Mouse (Mus musculus) erythroblast, embryonic 14.5 days (primary cell): ENCODE measurements around the gene Mpv17. TPM values are rescaled to one million over a fixed set of nuclear protein-coding genes. Genes with fewer than 3 reads are reported as not detected.

ENCODE experiments used
- H3K27me3 ChIP-seq: 2 replicates; pipeline ENCODE4 v1.6.1; 2012; ENCODE audit warnings: inconsistent platforms; ENCODE audit not compliant: control insufficient read depth
- H3K36me3 ChIP-seq: 2 replicates; pipeline ENCODE4 v1.6.1; 2012; ENCODE audit warnings: mild to moderate bottlenecking, inconsistent platforms; ENCODE audit not compliant: control insufficient read depth
- H3K4me1 ChIP-seq: 2 replicates; pipeline ENCODE4 v1.6.1; 2012; ENCODE audit warnings: inconsistent platforms; ENCODE audit not compliant: control insufficient read depth
- H3K4me3 ChIP-seq: replicated peaks from 2 replicates; pipeline ENCODE3; 2012; ENCODE audit warnings: moderate library complexity, mild to moderate bottlenecking, inconsistent platforms
- H3K9me3 ChIP-seq: 2 replicates; pipeline ENCODE4 v1.6.1; 2012; ENCODE audit warnings: low read length, inconsistent platforms, mixed read lengths; ENCODE audit not compliant: control insufficient read depth
- GATA1 ChIP-seq: IDR thresholded peaks from 2 replicates; pipeline ENCODE4 v1.6.1; 2012; ENCODE audit warnings: low read length, inconsistent platforms, mixed read lengths
- TAL1 ChIP-seq: IDR thresholded peaks from 3 replicates; pipeline ENCODE4 v1.6.1; 2012; ENCODE audit warnings: low read length, inconsistent platforms, mixed read lengths
- polyA plus RNA-seq: library from polyadenylated mRNA; stranded (reverse); fragments of >175 nt; gene quantifications from 2 replicates; pipeline ENCODE4 v1.2.3, GENCODE M21; 2012

The Mpv17 gene
- polyA plus RNA-seq, 1 experiment = 0.14 TPM

DNA sequence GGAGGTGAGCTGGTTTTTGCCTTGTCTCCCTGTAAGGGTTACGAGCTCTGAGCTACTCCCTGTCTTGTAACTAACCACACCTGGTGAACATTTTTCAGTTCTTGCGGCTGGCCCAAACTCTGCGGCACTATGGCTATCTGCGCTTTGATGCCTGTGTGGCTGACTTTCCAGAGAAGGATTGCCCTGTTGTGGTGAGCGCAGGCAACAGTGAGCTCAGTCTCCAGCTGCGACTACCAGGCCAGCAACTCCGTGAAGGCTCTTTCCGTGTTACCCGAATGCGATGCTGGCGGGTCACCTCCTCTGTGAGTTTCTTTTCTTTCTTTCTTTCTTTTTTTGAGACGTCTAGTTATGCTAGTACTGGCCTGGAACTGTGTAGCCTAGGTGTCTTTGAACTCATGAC lies 43.0 kb upstream of the Mpv17 start:
- H3K36me3 ChIP-seq = peaks cover 73% of the 10 kb centered on the region
- H3K27me3 ChIP-seq = no peaks in the 10 kb centered on the region
- H3K4me3 ChIP-seq = no peak overlapping the region
- H3K4me1 ChIP-seq = peaks cover 55% of the 10 kb centered on the region
- H3K9me3 ChIP-seq = no peaks in the 10 kb centered on the region
- TF ChIP-seq TAL1 (no peak), GATA1 (no peak)

DNA sequence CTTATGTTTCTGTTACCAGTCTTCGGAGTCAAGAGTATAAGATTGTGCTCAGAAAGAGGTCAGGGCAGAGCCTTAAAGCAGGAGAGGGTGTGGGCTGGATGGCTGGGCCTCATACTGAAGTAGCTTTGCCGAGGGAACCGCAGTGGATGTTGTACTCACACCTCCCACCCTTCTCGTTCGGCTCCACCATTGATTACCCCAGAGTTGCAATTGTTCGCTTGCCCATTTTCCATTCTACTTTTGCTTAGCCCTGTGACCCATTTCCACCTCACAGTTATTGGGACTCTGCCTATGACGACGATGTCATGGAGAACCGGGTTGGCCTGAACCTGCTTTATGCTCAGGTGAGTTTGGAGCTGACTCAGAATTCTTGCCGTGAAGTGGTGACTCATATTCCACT lies 42.2 kb upstream of the Mpv17 start:
- H3K27me3 ChIP-seq = no peaks in the 10 kb centered on the region
- TF ChIP-seq TAL1 (no peak), GATA1 (no peak)
- no peaks in the 10 kb centered on the region for H3K9me3 ChIP-seq
- no peak overlapping the region for H3K4me3 ChIP-seq
- H3K36me3 ChIP-seq = peaks cover 72% of the 10 kb centered on the region
- peaks cover 57% of the 10 kb centered on the region for H3K4me1 ChIP-seq

DNA sequence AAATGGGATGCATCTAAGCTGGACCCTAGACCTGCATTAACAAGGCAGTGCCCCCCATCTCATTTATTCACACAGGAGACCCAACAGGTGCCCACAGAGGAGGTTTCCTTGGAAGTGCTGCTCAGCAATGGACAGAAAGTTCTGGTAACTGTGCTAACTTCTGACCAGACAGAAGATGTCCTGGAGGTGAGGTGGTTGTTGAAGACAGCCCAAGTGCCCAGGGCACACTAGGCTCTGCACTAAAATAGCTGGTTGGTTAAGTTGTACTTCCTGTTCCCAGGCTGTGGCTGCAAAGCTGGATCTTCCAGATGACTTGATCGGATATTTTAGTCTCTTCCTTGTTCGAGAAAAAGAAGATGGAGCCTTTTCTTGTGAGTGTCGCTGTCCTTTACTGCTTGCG lies 41.6 kb upstream of the Mpv17 start:
- TF ChIP-seq TAL1 = no peak
- no peak for TF ChIP-seq GATA1
- no peaks in the 10 kb centered on the region for H3K9me3 ChIP-seq
- H3K4me3 ChIP-seq = no peak overlapping the region
- no peaks in the 10 kb centered on the region for H3K27me3 ChIP-seq
- H3K36me3 ChIP-seq = peaks cover 73% of the 10 kb centered on the region
- H3K4me1 ChIP-seq = peaks cover 60% of the 10 kb centered on the region

DNA sequence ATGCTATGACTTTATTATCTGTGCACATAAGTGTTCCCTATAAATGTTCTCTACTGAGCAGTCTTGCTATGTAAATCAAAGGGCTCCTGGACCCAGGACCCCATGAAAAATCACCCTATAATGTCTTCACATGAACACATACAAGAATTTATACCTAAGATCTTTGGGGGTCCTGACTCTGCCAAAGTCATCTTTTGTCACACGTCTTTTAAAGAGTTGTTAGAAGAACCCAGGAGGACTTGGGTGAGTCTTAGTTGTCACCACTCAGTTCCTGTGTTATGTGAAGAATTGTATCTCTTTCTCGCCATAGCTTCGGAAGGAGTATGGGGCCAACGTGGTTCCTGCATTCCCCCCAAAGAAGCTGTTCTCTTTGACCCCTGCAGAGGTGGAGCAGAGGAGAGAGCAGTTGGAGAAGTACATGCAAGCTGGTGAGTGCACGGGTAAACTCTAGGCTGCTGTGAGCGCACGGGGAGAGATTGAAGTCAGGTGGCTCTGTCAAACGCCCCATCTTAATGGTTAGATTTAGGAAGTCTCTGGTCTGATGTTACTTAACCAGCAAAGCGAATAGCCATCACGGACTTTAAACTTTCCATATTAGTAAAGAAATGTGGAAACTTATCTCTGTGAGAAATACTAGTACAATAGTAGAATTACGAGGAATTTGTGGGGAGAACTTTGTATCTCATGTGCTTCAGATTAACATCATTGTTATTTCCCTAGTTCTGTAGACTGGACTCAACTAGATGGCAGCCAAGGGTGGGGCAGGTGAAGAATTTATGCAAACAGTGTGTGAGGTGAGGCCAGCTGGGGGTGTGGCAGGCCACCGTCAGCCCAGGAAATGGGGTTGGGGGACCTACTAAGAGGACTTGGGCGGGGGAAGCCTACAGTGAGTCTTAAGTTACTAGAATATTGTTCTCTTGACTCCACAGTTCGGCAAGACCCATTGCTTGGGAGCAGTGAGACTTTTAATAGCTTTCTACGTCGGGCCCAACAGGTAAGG lies 40.7 kb upstream of the Mpv17 start:
- H3K4me3 ChIP-seq = peak overlapping the region; percentile 89

DNA sequence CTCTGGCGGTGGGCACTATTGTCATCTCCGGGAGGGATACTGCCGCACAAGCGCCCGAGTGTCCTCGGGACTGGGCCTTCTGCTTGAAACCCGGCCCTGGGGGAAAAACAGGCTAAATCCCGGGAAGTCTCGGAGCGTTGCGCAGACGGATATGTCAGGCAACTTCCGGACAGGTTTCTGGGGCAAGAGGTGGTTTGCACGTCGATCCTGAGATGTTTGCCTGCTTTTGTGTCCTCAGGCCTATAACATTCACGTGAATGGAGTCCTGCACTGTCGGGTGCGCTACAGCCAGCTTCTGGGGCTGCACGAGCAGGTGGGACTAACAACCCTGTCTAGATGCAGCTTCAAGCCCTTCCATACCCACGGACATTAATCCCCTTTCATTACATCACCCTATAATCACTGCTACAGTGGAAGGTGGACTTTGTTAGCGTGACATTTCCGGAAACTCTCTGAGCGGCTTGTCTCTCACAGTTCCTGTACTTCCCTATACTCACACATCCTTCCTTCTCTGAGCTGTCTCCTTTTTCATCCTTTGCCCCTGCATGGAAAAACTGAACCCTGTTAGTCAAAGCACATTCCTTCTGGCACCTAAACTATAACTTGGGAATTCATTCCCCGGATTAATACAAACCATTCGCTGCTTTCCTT lies 39.7 kb upstream of the Mpv17 start:
- H3K36me3 ChIP-seq = peaks cover 71% of the 10 kb centered on the region
- H3K4me3 ChIP-seq = peak overlapping the region; percentile 89
- no peaks in the 10 kb centered on the region for H3K27me3 ChIP-seq
- H3K4me1 ChIP-seq = peaks cover 53% of the 10 kb centered on the region
- no peaks in the 10 kb centered on the region for H3K9me3 ChIP-seq
- TF ChIP-seq GATA1 (no peak), TAL1 (no peak)

More for the DNA sequence above, 40.7 kb upstream of the Mpv17 start:
- Histone ChIP-seq H3K4me1 (peaks cover 55% of the 10 kb centered on the region), H3K36me3 (peaks cover 73% of the 10 kb centered on the region), H3K27me3 (no peaks in the 10 kb centered on the region), H3K9me3 (no peaks in the 10 kb centered on the region)
- TF ChIP-seq TAL1 (no peak), GATA1 (no peak)

DNA sequence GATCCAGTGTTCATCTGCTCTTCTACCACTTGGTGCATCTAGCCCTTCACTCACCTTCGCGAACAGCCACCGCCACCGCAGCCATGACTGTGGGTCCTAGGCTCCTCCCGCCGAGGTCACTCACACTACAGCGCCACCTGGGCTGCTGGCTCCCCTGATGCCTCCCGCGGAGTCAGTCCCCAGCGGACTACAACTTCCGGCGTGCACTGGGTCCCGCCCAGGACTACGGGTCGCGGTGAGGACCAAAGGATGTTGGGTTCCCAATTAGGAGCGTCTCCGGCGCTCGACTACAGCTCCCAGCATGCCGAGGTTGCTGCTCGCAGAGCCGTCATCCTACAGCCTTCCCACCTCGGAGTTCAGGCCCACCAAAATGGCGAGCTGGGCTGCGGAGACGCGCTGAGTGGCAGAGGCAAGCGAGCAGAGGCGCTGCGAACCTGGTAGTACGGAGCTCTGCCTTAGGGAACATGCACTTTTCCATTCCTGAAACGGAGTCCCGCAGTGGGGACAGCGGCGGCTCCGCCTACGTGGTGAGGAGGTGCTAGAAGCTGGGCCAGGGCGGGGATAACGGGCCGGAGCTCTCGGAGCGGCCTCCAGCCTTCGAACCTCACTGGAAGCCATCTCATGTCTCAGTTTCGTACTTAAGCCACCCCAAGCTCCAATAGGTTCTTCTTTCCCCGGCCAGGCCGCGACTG lies 39.0 kb upstream of the Mpv17 start, which contains the start of the genes Snx17 and Eif2b4:
Snx17 (plus strand) TSS at position 289 of the 692 bp plus-strand sequence.
Eif2b4 (minus strand) TSS at position 492 of the 692 bp plus-strand sequence.
- no peaks in the 10 kb centered on the region for H3K27me3 ChIP-seq
- peaks cover 51% of the 10 kb centered on the region for H3K4me1 ChIP-seq
- TF ChIP-seq GATA1 (no peak), TAL1 (no peak)
- H3K9me3 ChIP-seq = no peaks in the 10 kb centered on the region
- peaks cover 71% of the 10 kb centered on the region for H3K36me3 ChIP-seq
- peak within 1 kb of the TSS; percentile 89 for H3K4me3 ChIP-seq

DNA sequence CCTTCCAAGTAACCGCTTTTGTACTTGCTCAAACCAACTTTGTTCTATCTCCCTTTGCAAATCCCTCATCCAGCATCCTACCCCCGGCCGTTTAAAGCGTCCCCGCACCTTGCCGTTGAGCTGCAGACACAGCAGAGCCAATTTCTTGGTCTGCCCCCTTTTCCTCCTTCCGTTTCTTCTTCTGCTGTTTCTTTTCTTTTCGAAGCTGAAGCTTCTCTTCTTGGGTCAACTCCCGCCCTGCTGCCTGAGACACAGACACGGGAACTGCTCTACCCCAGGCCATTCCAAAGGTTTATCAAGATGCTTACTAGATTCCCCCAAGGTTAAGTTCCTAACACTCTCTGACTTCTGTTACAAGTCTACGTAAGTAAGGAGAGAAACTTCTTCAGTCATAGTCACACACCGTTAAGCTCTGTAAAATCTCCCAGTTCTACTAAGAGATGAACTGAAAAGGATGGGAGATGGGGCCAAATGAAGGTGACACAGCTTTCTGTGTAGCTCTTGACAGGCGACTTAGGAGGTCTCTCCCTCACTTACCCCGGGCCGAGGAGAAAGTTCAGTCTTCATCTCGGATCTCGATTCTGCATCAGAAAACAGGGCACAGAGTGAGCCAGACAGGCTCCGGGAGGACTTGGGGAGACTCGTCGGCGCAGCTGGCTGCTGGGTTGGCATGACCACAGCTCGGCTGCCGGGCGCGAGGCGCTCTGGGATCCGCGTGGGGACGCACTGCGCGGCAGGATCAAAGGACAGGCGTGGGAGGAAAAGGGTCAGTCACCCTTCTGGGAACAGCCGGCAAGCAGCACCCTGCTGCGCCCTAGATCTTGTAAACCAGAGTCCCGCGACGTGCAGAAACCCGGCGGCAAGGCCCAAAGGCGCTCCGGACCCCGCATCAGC lies 38.2 kb upstream of the Mpv17 start:
- H3K36me3 ChIP-seq = peaks cover 71% of the 10 kb centered on the region
- no peaks in the 10 kb centered on the region for H3K27me3 ChIP-seq
- H3K4me1 ChIP-seq = peaks cover 48% of the 10 kb centered on the region
- H3K9me3 ChIP-seq = no peaks in the 10 kb centered on the region
- no peak for TF ChIP-seq TAL1
- no peak for TF ChIP-seq GATA1
- peak overlapping the region; percentile 89 for H3K4me3 ChIP-seq

DNA sequence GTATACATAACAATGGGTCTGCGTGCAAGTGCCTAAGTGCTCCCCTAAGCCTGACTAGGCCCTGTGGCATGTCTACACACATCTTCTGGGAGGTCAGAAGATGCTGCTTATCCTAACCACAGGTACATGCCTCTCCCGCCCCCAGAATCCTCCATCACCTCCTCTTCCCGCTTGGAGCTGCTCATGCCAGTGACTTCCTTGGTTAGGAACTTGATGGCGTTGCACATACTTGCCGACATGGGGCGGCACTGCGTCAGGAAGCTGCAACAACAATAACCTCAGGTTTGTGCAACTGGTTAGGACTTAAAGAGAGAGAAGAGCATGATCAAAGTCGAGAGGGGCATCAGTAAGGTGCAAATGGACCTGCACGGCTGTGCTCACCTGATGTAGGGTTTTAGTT lies 36.1 kb upstream of the Mpv17 start:
- no peaks in the 10 kb centered on the region for H3K27me3 ChIP-seq
- peaks cover 41% of the 10 kb centered on the region for H3K4me1 ChIP-seq
- peaks cover 64% of the 10 kb centered on the region for H3K36me3 ChIP-seq
- TF ChIP-seq GATA1 (no peak), TAL1 (no peak)
- H3K9me3 ChIP-seq = no peaks in the 10 kb centered on the region
- no peak overlapping the region for H3K4me3 ChIP-seq
